In genomic region chr17:33991788-33992664, GRCm38 (mm10) we compare ENCODE assay signal across 8 mouse cellular contexts. TPM values are rescaled to one million over a fixed set of nuclear protein-coding genes. Genes with fewer than 3 reads are reported as not detected.
DNase-seq lines count a peak whose midpoint lies in the region; ATAC-seq and TF ChIP-seq lines count a peak whose summit lies in the region.

No protein-coding gene starts in this region.

- peak; percentile 41 to 49 for DNase-seq in kidney, adult 8-10 months
- DNase-seq in ES-CJ7 (ENCODE audit: low read depth, low spot score), result peak; percentile 95
- DNase-seq in c-Kit-positive CD71-negative TER-119-negative erythroid progenitor cells, embryonic 14.5 days (ENCODE audit: low read depth), result peak; percentile 69
- peak; percentile 68 to 73 for DNase-seq in kidney, postnatal 4 days
- DNase-seq in midbrain, postnatal 0 days (ENCODE audit: low spot score), result peak; percentile 89
- DNase-seq in testis, postnatal 14 days (ENCODE audit: low spot score), result peak; percentile 42

- H3K9ac ChIP-seq in kidney, embryonic 15.5 days, result no peak overlapping the region
- no peak overlapping the region for H3K9ac ChIP-seq in forebrain, embryonic 13.5 days
- no peak overlapping the region for H3K9ac ChIP-seq in midbrain, postnatal 0 days (replicated peaks; ENCODE audit: low read length, poor library complexity, severe bottlenecking)

- H3K4me3 ChIP-seq in kidney, embryonic 15.5 days (replicated peaks), result no peak overlapping the region
- H3K4me3 ChIP-seq in forebrain, embryonic 13.5 days, result no peak overlapping the region
- H3K4me3 ChIP-seq in midbrain, postnatal 0 days (ENCODE audit: low read depth, low read length), result no peak overlapping the region

- no peak overlapping the region for H3K4me2 ChIP-seq in kidney, embryonic 15.5 days
- no peak overlapping the region for H3K4me2 ChIP-seq in forebrain, embryonic 13.5 days
- no peak overlapping the region for H3K4me2 ChIP-seq in midbrain, postnatal 0 days (ENCODE audit: low read depth, low read length, poor library complexity, severe bottlenecking)

- TF ChIP-seq CTCF in midbrain, postnatal 0 days (IDR thresholded peaks at IDR 0.05), result peak; percentile 88

- no peak overlapping the region for H3K27ac ChIP-seq in kidney, embryonic 15.5 days
- no peak overlapping the region for H3K27ac ChIP-seq in forebrain, embryonic 13.5 days
- no peak overlapping the region for H3K27ac ChIP-seq in midbrain, postnatal 0 days (ENCODE audit: low read depth, low read length)

- peaks cover 8% of the 10 kb centered on the region for H3K27me3 ChIP-seq in kidney, embryonic 15.5 days
- no peaks in the 10 kb centered on the region for H3K27me3 ChIP-seq in forebrain, embryonic 13.5 days
- H3K27me3 ChIP-seq in midbrain, postnatal 0 days (ENCODE audit: insufficient read depth, low read length), result peaks cover 5% of the 10 kb centered on the region; the same call in 1 of the 2 replicates

- H3K4me1 ChIP-seq in kidney, embryonic 15.5 days, result no peaks in the 10 kb centered on the region
- H3K4me1 ChIP-seq in forebrain, embryonic 13.5 days, result no peaks in the 10 kb centered on the region
- no peaks in the 10 kb centered on the region for H3K4me1 ChIP-seq in midbrain, postnatal 0 days (ENCODE audit: insufficient read depth, low read length)

- no peak for ATAC-seq in kidney, embryonic 15.5 days (replicated peaks; ENCODE audit: low FRiP score)
- ATAC-seq in forebrain, embryonic 13.5 days, result 0 out of 2 replicates have a peak, but pooled peaks have one; percentile 41
- ATAC-seq in midbrain, postnatal 0 days (ENCODE audit: low FRiP score), result no peak

- H3K36me3 ChIP-seq in kidney, embryonic 15.5 days, result no peaks in the 10 kb centered on the region
- no peaks in the 10 kb centered on the region for H3K36me3 ChIP-seq in forebrain, embryonic 13.5 days (ENCODE audit: poor library complexity, severe bottlenecking)
- H3K36me3 ChIP-seq in midbrain, postnatal 0 days (ENCODE audit: insufficient read depth, low read length), result no peaks in the 10 kb centered on the region

- no peaks in the 10 kb centered on the region for H3K9me3 ChIP-seq in kidney, embryonic 15.5 days (replicated peaks)
- H3K9me3 ChIP-seq in forebrain, embryonic 13.5 days (replicated peaks), result no peaks in the 10 kb centered on the region
- H3K9me3 ChIP-seq in midbrain, postnatal 0 days (ENCODE audit: low read length), result no peaks in the 10 kb centered on the region

- WGBS in kidney, embryonic 15.5 days, result 33% methylated on average over 10 of the region's 10 CpGs
- 31% methylated on average over 10 of the region's 10 CpGs for WGBS in forebrain, embryonic 13.5 days
- 33% methylated on average over 10 of the region's 10 CpGs for WGBS in midbrain, postnatal 0 days

RNA-seq across cellular contexts. Expression of gene H2-K1, which starts 8.1 kb away (rescaled TPM):
- 24.6 and 27.2 TPM in 2 replicates for polyA plus RNA-seq in kidney, embryonic 15.5 days (2015; fragmentation: Nextera tagmentation; extraction: Ambion mirVana)
- 12.9 and 24.0 TPM in 2 replicates for polyA plus RNA-seq in forebrain, embryonic 13.5 days (2015; fragmentation: Nextera tagmentation; extraction: Ambion mirVana)
- 19.0 and 21.2 TPM in 2 replicates for total RNA-seq in midbrain, postnatal 0 days (2014; rRNA removed)
- polyA plus RNA-seq in midbrain, postnatal 0 days (2015; fragmentation: Nextera tagmentation; extraction: Ambion mirVana), result 17.0 and 22.2 TPM in 2 replicates

RNA-seq across cellular contexts. Expression of gene Ring1, which starts 32.5 kb away (rescaled TPM):
- 20.3 and 21.7 TPM in 2 replicates for polyA plus RNA-seq in kidney, embryonic 15.5 days (2015; fragmentation: Nextera tagmentation; extraction: Ambion mirVana)
- 12.4 and 15.3 TPM in 2 replicates for polyA plus RNA-seq in forebrain, embryonic 13.5 days (2015; fragmentation: Nextera tagmentation; extraction: Ambion mirVana)
- 19.5 and 23.4 TPM in 2 replicates for total RNA-seq in midbrain, postnatal 0 days (2014; rRNA removed)
- polyA plus RNA-seq in midbrain, postnatal 0 days (2015; fragmentation: Nextera tagmentation; extraction: Ambion mirVana), result 17.3 and 19.5 TPM in 2 replicates

RNA-seq across cellular contexts. Expression of gene H2-Ke6, which starts 35.8 kb away (rescaled TPM):
- 51.7 and 52.5 TPM in 2 replicates for polyA plus RNA-seq in kidney, embryonic 15.5 days (2015; fragmentation: Nextera tagmentation; extraction: Ambion mirVana)
- 76.0 and 88.0 TPM in 2 replicates for polyA plus RNA-seq in forebrain, embryonic 13.5 days (2015; fragmentation: Nextera tagmentation; extraction: Ambion mirVana)
- total RNA-seq in midbrain, postnatal 0 days (2014; rRNA removed), result 58.4 and 67.6 TPM in 2 replicates
- 53.6 and 54.7 TPM in 2 replicates for polyA plus RNA-seq in midbrain, postnatal 0 days (2015; fragmentation: Nextera tagmentation; extraction: Ambion mirVana)

RNA-seq across cellular contexts. Expression of gene Rps18, which starts 36.2 kb away (rescaled TPM):
- 1,731 and 1,904 TPM in 2 replicates for polyA plus RNA-seq in kidney, embryonic 15.5 days (2015; fragmentation: Nextera tagmentation; extraction: Ambion mirVana)
- polyA plus RNA-seq in forebrain, embryonic 13.5 days (2015; fragmentation: Nextera tagmentation; extraction: Ambion mirVana), result 1,165 and 1,184 TPM in 2 replicates
- total RNA-seq in midbrain, postnatal 0 days (2014; rRNA removed), result 742 and 975 TPM in 2 replicates
- 751 and 769 TPM in 2 replicates for polyA plus RNA-seq in midbrain, postnatal 0 days (2015; fragmentation: Nextera tagmentation; extraction: Ambion mirVana)

RNA-seq across cellular contexts. Expression of gene Vps52, which starts 36.4 kb away (rescaled TPM):
- 48.0 and 53.5 TPM in 2 replicates for polyA plus RNA-seq in kidney, embryonic 15.5 days (2015; fragmentation: Nextera tagmentation; extraction: Ambion mirVana)
- 58.6 and 61.4 TPM in 2 replicates for polyA plus RNA-seq in forebrain, embryonic 13.5 days (2015; fragmentation: Nextera tagmentation; extraction: Ambion mirVana)
- 39.5 and 46.1 TPM in 2 replicates for total RNA-seq in midbrain, postnatal 0 days (2014; rRNA removed)
- 65.8 and 68.6 TPM in 2 replicates for polyA plus RNA-seq in midbrain, postnatal 0 days (2015; fragmentation: Nextera tagmentation; extraction: Ambion mirVana)

Comparison
In these comparisons a context has a peak if more than half of its experiments do, and no peak if none do; other contexts are left out.
1. DNase-seq: peak in every context shown above with its lines; median percentile 95 in ES-CJ7; 89 in midbrain, postnatal 0 days; 70 in kidney, postnatal 4 days; 69 in c-Kit-positive CD71-negative TER-119-negative erythroid progenitor cells, embryonic 14.5 days; 45 in kidney, adult 8-10 months; 42 in testis, postnatal 14 days.